Mouse (Mus musculus) gastrocnemius, adult 8-10 months (tissue): ENCODE results near the gene Tamm41. TPM values are rescaled to one million over a fixed set of nuclear protein-coding genes. Genes with fewer than 3 reads are reported as not detected.

Experiments
- DNase-seq, 2 experiments: peaks; one replicate each; pipeline ENCODE4 v3.0.0; 2022; ENCODE audit warnings: low spot score in 2 of 2
- total RNA-seq, 4 experiments: library from RNA; stranded (reverse); gene quantifications; 2 replicates each; pipeline ENCODE4 v1.2.4; 2022

Tamm41 gene
- total RNA-seq, 4 experiments from 2014 or later = 6.8 to 8.8 (median 7.6) TPM

DNA sequence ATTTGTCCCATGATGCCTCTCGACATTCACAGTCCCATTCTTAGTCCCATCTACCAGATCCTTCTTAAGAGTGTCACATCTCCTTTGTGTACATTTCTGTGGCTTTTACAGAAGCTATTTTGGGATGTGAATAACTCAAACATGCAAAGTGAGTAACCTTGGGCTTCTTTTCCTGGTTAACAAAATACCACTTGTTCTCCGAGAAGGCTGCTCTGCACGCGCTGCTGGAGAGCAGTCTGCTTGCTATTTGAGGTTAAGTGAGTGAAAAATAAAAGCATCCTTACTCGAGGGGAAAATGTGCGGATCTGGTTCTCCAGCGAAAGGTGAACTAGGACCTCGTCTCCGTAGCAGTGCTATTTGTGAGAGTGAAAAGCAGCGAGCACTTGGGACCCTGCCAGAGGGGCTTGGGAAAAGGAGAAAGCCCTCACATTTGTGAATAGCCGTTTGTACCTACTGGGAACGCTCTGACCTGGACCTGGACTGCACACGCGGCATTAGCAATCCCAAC is 10.1 kb downstream of the Tamm41 start:
- no peak for DNase-seq

DNA sequence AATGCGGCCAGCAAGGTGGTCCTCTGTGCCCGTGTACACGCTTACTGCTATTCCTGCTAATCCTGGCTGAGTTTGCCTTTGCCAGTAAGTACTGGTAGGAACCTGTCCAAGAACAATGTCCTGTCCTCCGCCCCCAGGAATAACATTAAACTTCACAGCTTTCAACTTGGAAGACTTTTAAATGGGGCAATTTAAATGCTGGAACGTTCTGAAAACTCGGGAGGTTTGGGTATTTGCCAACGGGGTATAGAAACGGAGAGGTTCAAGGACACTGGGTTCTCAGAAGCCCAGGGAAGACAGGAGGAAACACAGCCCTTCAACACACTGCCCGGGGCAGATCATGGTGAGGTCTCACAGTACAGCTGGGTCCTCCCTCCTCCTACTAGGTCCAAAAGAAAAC is 14.8 kb downstream of the Tamm41 start:
- DNase-seq = no peak

DNA sequence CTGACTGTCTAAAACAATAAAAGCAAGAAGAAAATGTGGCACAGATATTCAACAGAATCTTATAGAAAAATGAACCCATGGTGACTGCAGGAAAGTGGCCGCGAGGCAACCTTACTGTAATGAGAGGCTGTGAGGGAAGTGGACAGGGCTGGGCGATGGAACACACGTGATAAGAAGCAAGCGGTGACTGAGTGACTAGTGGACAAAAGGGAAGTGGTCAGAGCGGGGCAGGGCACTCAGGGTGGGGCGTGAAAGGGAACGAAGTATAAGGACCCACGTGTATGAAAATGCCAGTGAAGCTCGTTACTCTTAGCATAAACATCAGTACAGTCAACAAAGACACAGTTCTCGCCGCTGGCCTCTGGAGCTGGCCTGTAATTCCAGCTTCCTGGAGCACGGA is 22.2 kb downstream of the Tamm41 start:
- no peak for DNase-seq

DNA sequence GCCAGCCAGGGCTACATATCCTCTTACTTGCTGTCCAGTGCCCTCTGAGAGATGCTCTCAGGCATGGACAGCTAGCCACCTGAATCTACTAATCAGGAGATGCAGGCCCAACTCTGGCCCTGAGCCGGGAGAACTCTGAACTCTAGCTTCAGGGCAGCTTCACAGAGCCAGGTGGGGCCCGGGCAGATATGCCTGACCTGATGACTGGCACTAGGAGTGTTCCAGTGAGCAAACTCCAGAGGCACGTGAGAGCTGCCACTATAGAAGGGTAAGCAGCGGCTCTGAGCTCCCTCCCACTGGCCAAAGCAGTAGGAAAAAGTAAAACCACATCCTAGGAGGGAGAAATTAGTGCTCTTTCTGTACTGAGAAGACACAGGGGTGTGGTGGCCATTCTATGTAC is 24.1 kb downstream of the Tamm41 start:
- no peak for DNase-seq

DNA sequence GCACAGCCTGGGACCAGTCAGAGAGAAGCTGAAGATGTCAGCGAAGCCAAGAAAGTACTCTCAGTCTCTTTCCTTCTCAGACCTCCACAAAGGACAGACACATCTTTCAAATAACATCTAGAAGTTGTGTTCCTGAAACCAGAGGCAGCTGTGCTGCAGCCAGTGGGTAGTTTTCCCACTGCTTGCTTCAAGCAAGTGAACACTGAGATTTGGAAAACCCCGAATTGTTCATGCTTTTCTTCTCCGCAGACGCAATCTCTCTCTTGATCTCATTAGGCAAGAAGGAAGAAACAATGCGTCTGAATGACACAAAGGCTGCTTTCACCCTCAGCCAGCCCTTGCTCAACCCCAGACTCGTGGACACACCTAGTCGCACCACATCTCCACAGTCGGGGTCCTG is 25.9 kb downstream of the Tamm41 start:
- DNase-seq = no peak

DNA sequence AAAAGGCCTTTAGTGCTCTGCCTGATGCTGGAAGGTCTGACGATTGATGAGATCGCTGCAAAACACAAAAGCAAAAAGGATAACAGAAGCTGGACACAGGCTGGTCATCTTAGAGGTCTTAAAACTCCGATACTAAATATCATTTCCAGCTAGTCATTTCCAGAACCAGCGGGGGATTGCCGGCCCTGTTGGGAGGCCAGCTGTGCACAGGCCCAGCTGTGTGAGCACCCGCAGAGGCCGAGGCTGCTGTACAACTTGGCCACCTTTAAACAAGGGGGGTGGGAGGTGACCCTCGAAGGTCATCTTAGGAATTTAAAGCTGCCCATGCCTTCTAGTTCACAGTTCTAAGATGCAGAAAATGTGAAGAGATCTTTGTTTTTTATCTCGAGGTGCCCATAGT is 26.9 kb downstream of the Tamm41 start:
- DNase-seq = no peak

DNA sequence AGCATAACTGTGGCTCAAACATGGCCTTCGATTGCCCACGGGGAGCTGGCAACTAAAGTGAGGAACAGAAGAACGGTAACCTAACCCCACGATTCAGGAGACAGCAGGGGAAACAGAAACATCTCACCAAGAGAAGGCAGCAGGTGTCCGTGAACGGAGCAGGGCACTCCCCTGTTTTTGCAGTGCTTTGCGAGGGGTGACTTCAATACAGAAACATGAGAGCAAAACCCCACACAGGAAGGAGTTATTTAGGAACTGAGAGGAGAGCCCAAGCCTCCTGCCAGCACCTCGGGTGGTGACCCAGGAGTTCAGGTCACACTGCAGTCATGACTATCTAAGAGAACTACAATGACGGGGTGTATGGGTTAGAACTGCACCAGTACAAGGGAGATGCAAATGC is 27.4 kb downstream of the Tamm41 start:
- DNase-seq = no peak

DNA sequence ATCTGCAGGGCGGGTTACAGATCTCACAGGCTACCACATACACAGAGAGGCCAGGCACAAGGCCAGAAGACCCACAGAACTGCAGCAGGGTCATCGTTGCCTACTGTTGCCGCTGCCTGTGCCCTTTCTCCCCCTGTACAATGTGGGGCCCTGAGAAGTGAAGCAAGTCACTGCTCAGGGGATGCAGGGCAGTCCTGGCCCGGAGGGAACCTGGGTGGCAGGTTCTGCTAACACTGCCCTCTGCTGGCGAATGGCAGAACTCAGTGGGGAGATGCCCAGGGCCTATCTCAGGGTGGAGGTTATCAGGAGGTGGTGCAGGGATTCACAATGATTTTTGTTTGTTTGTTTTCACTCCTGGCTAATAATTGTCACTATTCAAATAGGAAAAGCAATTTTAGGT is 29.9 kb downstream of the Tamm41 start:
- peak; percentile 37 to 41 for DNase-seq

DNA sequence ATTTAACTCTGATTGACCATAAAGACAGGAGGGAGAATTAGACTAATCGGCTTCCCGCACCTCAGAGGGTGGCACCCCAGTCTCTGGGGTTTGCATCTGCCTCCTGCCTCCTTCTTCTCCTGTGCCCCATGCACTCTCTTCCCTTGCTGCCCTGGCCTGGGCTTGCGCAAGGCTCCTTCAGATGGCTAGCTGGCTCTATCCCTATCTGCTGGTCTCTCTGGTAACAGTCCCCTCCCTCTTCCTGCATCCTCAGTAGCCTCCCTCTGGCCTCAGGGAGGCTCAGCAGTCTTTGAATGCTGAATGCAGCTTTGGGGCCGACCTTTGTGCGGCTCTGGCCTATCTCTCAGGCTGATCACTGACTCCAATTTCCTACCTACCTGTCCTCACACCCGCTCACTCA is 30.7 kb downstream of the Tamm41 start:
- DNase-seq = no peak

DNA sequence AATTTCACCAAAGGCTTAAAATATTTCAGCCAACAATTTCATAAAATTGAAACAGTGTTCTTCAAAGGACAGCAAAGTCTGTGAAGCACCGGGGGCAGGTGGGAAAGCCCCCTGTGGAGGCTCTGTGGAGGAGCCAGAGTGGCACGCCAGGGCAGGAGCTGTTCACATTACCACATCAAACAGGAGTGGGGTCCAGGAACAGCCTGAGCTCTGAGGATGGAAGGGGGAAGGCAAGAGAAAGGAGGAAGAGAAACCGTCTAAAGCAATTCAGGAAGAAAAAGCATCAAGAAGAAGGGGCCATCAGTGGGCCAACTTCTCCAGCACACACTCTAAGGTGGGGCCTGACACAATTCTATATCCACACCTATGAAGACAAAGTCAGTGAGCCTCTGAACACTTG is 31.6 kb downstream of the Tamm41 start:
- DNase-seq = no peak

DNA sequence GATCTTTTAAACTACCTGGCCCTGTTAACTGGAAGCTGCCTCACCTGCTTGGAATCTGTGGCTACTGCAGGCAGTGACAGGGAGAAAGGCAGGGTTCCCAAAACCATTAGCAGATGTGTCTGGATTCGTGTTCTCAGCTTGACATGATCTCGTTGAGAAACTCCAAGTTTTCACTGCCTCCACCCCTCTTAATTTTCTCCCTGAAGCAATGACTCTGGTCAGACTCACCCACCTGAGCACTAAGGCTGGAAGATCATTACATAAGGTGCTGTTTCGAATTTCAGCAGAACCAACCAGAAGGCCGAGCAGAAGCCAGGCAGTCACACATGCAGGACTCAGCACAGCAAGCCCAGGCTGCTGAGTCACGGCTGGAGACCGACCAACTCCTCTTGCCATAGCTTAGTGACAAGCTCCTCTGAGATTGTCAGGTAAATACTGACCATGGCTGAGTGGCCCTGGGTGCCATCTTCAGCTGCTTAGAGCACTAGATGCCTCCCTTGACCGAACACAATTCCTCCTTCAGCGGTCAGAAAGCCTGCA is 32.3 kb downstream of the Tamm41 start:
- DNase-seq = peak in 1 of 2 experiments; percentile 68

DNA sequence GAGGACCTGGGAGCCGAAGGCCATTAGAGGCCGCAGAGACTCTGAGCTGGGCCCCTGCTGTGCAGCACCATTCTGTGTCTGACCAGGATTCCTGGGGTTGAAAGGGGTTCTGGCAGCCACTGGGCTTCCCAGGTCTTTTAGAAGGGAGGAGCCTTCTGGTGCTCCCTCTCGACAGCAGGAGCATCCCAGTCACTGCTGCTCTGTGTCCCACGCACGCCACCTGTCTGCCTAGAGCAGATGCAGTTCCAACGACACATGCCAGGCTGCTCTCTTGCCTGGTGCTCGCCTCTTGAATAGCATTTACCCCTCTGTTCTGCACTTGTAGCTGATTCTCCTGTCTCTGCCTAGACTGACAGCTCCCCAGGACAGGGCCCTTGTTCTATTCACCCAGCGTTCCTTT is 33.0 kb downstream of the Tamm41 start:
- DNase-seq = no peak

DNA sequence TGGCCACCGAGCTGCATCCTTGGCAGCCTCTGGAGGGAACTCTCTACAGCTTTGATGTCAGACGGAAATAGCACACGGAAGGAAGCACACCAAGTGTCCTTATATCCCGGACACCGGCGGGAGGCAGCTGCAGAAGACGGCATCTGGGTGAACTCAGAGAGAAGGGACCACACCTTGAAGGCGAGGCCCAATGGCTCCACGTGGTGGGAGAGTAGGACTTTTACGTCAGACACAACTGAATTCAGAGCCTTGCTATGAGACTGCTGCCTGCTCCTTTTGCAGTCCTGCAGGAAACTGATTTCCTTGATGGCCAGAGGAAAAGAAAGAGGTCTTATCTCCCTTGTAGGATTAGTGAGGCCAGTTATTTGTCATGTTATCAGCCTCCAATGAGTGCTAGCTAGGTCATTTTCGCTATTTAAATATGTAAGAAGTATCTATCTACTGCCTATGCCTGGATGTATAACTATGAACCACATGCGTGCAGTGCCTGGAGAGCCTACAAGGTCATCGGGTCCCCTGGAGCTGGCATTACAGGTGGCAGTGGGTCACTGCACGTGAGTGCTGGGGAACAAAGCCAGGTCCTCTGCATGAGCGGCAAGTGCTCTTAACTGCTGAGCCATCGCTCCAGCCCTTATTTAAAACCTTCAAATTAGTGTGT is 39.2 kb downstream of the Tamm41 start:
- DNase-seq = no peak

DNA sequence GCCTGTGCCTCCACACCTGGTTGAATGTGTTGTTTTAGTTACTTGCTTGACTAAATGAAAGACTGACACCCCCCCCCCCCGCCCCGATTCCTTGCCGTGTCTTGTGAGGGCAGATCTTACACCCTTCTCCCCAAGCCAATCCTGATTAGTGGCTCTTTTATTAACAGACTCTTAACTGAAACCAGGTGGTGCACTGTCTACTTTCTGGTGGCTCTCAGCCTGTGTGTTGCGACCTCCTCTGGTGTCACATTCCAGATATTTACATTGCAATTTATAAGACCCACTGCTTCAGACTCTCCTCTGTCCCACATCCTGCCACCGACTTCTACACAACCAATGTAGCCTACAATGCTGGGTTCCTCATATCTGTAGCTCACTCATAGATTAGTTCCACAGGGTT is 40.2 kb downstream of the Tamm41 start:
- DNase-seq = no peak

DNA sequence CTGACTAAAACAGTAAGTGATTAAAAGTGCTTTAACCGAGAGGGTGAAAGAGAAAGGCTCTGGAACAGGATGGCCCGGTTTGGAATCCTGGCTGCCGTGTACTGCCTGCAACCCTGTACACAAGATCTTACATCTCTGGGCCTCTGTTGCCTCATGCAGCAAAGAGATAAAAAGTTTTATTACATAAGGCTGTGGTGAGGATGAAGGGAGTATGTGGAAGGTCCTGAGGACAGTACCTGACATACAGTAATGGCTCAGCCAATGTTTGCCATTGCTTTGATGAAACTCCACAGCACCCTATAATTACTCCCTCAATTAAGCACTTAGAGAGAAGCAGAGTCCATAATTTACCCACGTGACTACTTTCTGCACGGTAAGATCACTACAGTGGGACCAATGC is 40.8 kb downstream of the Tamm41 start:
- no peak for DNase-seq

DNA sequence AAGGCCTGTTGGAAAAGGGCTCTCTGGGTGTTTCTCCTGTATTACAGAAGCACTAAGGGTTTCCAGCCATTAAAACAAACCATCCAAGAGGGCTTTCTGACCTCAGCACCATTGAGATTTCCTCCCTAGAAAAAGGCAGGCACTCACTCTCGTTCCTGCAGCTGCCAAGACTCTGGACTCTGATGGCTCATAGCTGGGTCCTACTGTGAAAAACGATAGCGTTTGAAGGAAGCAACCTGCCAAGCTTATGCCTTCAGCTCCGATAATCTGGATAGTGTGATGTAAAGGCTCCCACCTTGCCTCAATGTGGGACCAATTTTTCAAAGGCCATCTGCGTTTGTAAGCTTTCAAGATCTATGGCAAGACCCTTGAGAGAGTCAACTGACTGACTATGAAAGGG is 43.6 kb downstream of the Tamm41 start:
- DNase-seq = no peak

DNA sequence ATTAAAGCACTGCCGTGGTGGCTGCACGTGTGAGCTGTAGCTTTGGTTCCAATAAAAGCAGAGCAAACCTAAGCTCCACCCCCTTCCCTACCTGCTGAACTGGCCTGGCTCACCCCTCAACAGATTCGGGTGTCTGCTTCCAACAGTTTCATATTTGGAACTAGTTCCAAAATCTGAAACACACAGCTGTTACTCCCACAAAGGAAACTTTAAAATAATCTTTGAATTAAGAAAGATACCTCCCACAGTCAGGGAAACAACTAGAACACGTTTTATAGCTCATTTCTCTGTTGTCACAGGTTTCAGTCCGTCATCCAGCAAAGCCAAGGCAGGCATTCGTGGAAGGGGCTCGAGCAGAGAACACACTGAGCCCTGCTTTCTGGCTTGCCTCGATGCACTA is 44.0 kb downstream of the Tamm41 start:
- DNase-seq = no peak

DNA sequence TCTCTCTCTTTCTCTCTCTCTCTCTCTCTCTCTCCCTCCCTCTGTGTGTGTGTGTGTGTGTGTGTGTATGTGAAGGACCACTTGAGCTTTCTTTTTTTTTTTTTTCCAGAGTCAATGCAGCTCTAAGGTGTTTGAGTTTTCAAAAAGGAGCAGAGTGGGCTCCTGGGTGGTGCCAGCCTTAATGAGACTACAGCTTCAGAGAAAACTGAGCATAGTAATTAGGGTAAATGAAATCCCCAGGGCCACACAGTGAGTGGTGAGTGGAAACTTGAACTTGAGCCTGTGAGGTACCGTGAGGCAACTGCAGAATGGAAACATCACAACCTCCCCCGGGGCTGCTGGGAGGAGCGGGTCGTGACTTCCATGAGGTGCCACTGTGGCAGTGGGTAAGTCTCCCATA is 45.8 kb downstream of the Tamm41 start:
- no peak for DNase-seq

DNA sequence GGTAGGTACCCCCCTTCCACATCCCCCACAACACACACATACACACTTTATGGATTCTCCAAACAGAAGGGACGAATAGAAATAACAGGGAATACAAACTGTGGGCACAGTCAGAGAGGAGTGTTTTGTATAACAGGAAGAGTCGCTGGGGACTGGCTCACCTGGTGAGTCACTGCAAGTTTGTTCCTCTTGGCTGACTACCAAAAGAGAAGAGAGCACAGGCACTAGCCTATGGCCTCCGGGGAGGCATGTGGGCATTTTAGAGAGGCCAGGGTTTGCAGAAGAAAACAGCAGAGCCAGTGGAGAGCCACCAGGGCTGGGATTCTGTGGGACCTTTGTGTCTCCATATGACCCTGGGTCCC is 49.1 kb downstream of the Tamm41 start:
- DNase-seq = no peak

DNA sequence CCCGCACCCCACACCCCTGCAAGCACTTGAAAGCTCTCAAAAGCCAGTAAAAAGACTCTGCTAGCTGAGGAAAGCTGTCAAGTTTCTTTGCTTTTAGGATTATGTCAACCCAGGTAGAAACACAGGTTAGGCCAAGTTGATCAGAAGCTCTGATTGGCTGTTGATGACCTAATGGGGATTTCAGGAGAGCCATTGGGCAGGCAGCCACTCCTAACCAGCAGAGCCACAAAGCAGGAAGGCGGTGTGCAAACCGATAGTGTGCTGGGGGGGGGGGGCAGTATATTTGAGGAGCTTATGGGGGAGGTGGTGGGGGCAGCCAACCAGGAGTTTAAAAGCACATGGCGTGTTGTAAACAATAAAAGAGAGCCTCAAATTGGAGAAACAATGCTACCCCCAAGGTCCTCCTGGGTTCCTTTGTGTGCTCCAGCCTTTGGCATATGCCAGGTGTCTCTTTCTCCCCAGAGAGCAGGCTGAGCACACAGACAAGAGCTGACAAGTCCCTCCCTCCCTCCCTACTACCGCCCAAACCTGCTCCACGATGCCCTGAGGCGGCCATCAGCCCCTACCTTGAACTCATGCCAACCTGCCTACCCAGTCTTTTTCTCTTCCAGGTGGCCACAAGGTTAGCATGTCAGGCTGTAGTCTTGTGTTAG is 49.6 kb downstream of the Tamm41 start:
- DNase-seq = no peak

DNA sequence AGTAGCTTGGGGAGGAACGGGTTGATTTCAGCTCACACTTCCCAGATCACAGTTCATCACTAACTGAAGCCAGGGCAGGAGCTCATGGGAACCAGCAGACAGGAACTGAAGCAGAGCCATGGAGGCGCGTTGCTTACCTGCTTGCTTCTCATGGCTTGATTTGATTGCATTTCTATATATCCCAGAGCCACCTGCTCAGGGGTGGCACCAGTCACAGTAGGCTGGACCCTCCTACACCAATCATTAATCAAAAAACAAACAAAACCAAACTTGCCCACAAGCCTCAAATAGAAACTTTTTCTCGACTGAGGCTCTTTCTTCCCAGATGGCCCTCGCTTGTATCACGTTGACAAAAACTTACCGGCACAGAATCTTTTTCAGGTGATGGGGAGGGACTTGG is 55.0 kb downstream of the Tamm41 start:
- DNase-seq = no peak

DNA sequence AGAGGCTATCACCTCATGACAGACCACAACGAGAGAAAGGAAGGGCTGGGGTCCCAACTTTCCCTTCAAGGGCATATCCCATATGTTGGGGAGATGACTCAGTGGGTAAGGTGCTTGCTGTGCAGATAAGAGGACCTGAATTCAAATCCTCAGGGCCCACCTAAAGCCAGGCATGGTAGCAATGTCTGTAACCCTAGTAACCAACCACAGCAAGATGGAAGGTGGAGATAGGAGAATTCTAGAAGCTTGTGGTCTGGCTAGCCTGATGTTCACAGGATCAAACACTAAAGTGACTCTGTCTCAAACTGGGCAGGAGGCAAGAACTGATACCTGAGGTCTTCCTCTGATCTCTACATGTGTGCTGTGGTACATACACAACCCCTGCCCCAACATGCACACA is 58.0 kb downstream of the Tamm41 start:
- no peak for DNase-seq

DNA sequence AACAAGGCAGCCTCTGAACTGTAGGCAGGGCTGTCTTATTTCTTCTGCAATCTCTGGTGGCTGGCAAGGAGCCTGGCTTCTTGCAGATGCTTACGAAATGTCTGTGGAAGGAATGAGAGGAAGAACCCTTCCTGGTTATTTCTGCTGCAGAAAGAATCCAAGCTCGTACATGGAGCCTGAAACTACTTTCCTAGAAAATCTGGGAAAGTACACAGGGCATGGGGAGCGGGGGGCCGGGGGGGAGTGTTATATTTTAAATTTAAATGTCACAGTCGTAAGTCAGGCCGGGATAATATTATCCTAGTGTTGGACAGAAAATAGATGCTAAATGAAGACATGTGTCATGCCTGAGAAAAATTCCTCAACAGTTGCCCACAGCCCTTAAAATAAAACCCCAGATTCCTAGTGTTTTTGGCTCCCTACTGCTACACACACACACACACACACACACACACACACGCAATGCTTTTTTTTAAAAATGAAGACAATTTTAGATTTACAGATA is 60.7 kb downstream of the Tamm41 start:
- peak; percentile 17 to 49 for DNase-seq
